Mouse (Mus musculus) liver, embryonic 11.5 days (tissue): ENCODE measurements around the gene Usp54. TPM values are rescaled to one million over a fixed set of nuclear protein-coding genes. Genes with fewer than 3 reads are reported as not detected.
"Not testable (repeated sequence)": the region's sequence is repeated elsewhere in the genome, so short reads cannot be mapped to it uniquely, and the experiment has no call there.

Experiments
- ATAC-seq: fragments of 200-750 bp; cut with Nextera tagmentation; replicated peaks from 2 replicates; pipeline ENCODE4 v1.8.0; 2017; ENCODE audit warnings: moderate number of reproducible peaks, mild to moderate bottlenecking, moderate TSS enrichment, moderate library complexity; ENCODE audit not compliant: low FRiP score
- DNase-seq: peaks from one replicate; pipeline ENCODE4 v3.0.0-alpha.2; 2017; ENCODE audit warnings: low spot score
- H3K27ac ChIP-seq: fragments of 300-500 bp; sonication (generic); 2 replicates; pipeline ENCODE4 v1.5.1; 2014; ENCODE audit warnings: mild to moderate bottlenecking, low read depth, low read length, control low read depth
- H3K27me3 ChIP-seq: fragments of 300-500 bp; sonication (generic); replicated peaks from 2 replicates; pipeline ENCODE4 v1.6.1; 2014; ENCODE audit warnings: low read length, mixed read lengths; ENCODE audit not compliant: control insufficient read depth, insufficient read depth
- H3K36me3 ChIP-seq: fragments of 300-500 bp; sonication (generic); 2 replicates; pipeline ENCODE4 v1.6.1; 2014; ENCODE audit warnings: mild to moderate bottlenecking, low read length, moderate library complexity, mixed read lengths; ENCODE audit not compliant: control insufficient read depth, insufficient read depth
- H3K4me1 ChIP-seq: fragments of 300-500 bp; sonication (generic); replicated peaks from 2 replicates; pipeline ENCODE4 v1.6.1; 2014; ENCODE audit warnings: low read length, mixed read lengths; ENCODE audit not compliant: control insufficient read depth, insufficient read depth
- H3K4me2 ChIP-seq: fragments of 300-500 bp; sonication (generic); 2 replicates; pipeline ENCODE4 v1.6.1; 2014; ENCODE audit warnings: mild to moderate bottlenecking, control low read depth, moderate library complexity
- H3K4me3 ChIP-seq: fragments of 300-500 bp; sonication (generic); 2 replicates; pipeline ENCODE4 v1.5.1; 2014; ENCODE audit warnings: low read depth, low read length, control low read depth
- H3K9ac ChIP-seq: fragments of 300-500 bp; sonication (generic); 2 replicates; pipeline ENCODE4 v1.6.1; 2014; ENCODE audit warnings: low read depth, low read length, control low read depth
- H3K9me3 ChIP-seq: fragments of 300-500 bp; sonication (generic); 2 replicates; pipeline ENCODE4 v1.6.1; 2016; ENCODE audit warnings: low read length, inconsistent platforms, mixed read lengths; ENCODE audit not compliant: control insufficient read depth
- WGBS: fragments of 180-500 bp; shearing (Covaris S2); extraction: QIAGEN DNeasy Blood & Tissue Kit; methylation state at CpG from one replicate; pipeline ENCODE4 v1.1.7; 2014; 5-methylcytosine and 5-hydroxymethylcytosine counted together
- polyA plus RNA-seq: library from polyadenylated mRNA; unstranded; fragments of >200 nt; fragmentation: Nextera tagmentation; extraction: Ambion mirVana; gene quantifications from 2 replicates; pipeline ENCODE4 v1.2.1, GENCODE M21; 2014

Usp54 gene
- polyA plus RNA-seq, 1 experiment from 2014 or later: 6.0 TPM

DNA sequence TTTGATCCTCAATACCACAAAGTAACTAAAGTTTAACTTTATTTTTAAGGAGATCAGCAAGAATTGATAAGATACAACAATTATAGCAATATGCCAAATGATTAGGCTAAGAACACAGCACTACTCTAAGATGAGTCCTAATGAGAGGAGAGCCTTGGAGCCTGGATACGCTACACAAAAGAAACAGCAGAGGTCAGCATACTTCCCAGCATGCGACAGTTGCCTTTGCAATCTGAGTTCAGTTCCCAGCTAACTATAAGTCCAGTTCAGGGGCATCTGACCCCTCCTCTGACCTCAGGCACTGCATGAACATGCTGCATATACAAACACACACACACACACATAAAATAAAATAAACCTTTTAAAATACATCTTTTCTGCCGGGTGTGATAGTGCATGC lies 4.7 kb upstream of the Usp54 start:
- ATAC-seq (no peak), DNase-seq (no peak)
- H3K9ac ChIP-seq: no peak overlapping the region
- 51% methylated on average over 3 of the region's 3 CpGs for whole genome bisulfite sequencing
- no peaks in the 10 kb centered on the region for H3K36me3 ChIP-seq
- 0 out of 2 replicates have a peak, but pooled peaks cover 4% of the 10 kb centered on the region for H3K4me1 ChIP-seq
- no peaks in the 10 kb centered on the region for H3K9me3 ChIP-seq
- no peak overlapping the region for H3K4me2 ChIP-seq
- no peak overlapping the region for H3K27ac ChIP-seq
- H3K27me3 ChIP-seq: no peaks in the 10 kb centered on the region
- no peak overlapping the region for H3K4me3 ChIP-seq

- Histone ChIP-seq H3K27me3 (no peaks in the 10 kb centered on the region), H3K36me3 (no peaks in the 10 kb centered on the region), H3K4me3 (peak overlapping the region; percentile 81), H3K4me2 (peak overlapping the region; percentile 86), H3K27ac (peak overlapping the region; percentile 87), H3K9ac (peak overlapping the region; percentile 92), H3K9me3 (no peaks in the 10 kb centered on the region), H3K4me1 (peaks cover 4% of the 10 kb centered on the region; the same call in 1 of the 2 replicates)
- WGBS: 17% methylated on average over 10 of the region's 10 CpGs
- DNase-seq (no peak), ATAC-seq (no peak)
Measured at GRCm38 (mm10) chr14:20641438-20641875, 594 bp upstream of the Usp54 start.

GRCm38 (mm10) chr14:20639918-20640619 lies 794 bp downstream of the Usp54 start:
- H3K36me3 ChIP-seq: no peaks in the 10 kb centered on the region
- H3K4me3 ChIP-seq: peak overlapping the region; percentile 81
- H3K4me1 ChIP-seq: peaks cover 4% of the 10 kb centered on the region; the same call in 1 of the 2 replicates
- H3K27ac ChIP-seq: peak overlapping the region; percentile 57
- WGBS: 7% methylated on average over 16 of the region's 16 CpGs
- no peaks in the 10 kb centered on the region for H3K9me3 ChIP-seq
- DNase-seq (no peak), ATAC-seq (peak; percentile 53)
- H3K4me2 ChIP-seq: peak overlapping the region; percentile 86
- peak overlapping the region; percentile 92 for H3K9ac ChIP-seq
- H3K27me3 ChIP-seq: no peaks in the 10 kb centered on the region

- H3K27me3 ChIP-seq: no peaks in the 10 kb centered on the region
- peaks cover 4% of the 10 kb centered on the region; the same call in 1 of the 2 replicates for H3K4me1 ChIP-seq
- H3K9ac ChIP-seq: no peak overlapping the region
- H3K4me2 ChIP-seq: no peak overlapping the region
- DNase-seq: no peak
- H3K4me3 ChIP-seq: no peak overlapping the region
- H3K27ac ChIP-seq: no peak overlapping the region
- WGBS: 85% methylated on average over 6 of the region's 6 CpGs
- ATAC-seq: no peak
- no peaks in the 10 kb centered on the region for H3K9me3 ChIP-seq
- H3K36me3 ChIP-seq: no peaks in the 10 kb centered on the region
Measured at GRCm38 (mm10) chr14:20638702-20639101, 2.2 kb downstream of the Usp54 start.

DNA sequence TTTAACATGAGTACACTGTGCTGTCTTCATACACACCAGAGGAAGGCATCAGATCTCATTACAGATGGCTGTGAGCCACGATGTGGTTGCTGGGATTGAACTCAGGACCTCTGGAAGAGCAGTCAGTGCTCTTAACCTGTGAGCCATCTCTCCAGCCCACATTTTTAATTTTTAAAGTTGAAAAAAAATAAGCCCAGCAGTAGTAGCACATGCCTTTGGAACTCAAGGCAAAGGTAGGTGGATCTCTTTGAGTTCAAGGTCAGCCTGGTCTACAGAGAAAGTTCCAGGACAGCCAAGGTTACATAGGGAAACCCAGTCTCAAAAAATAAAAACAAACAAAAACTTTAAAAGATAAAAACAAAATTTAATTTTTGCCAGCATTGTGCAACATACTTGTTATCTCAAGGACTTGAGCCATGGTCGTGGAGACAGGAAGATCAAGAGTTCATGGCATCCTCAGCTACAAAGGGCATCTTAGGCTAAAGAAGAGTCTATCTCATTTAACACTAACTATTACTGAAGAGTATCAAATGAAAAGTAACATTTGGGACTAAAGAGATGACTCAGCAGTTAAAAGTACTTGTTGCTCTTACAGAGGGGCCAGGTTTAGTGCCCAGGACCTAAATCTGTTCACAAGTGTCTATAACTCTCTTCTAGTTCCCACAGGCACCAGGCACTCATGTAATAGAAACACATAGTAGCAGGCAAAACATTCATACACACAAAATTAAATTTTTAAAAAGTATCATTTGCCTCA lies 2.9 kb downstream of the Usp54 start:
- no peak overlapping the region for H3K4me2 ChIP-seq
- H3K27ac ChIP-seq: no peak overlapping the region
- H3K36me3 ChIP-seq: no peaks in the 10 kb centered on the region
- no peak overlapping the region for H3K4me3 ChIP-seq
- H3K4me1 ChIP-seq: peaks cover 4% of the 10 kb centered on the region; the same call in 1 of the 2 replicates
- H3K9ac ChIP-seq: no peak overlapping the region
- H3K27me3 ChIP-seq: no peaks in the 10 kb centered on the region
- no peaks in the 10 kb centered on the region for H3K9me3 ChIP-seq
- DNase-seq (no peak), ATAC-seq (no peak)
- 67% methylated on average over 2 of the region's 2 CpGs for WGBS

- ATAC-seq, H3K9me3 ChIP-seq, DNase-seq, H3K9ac ChIP-seq, H3K27ac ChIP-seq, H3K4me3 ChIP-seq, H3K27me3 ChIP-seq, H3K4me2 ChIP-seq, H3K4me1 ChIP-seq, H3K36me3 ChIP-seq: not testable (repeated sequence)
- 91% methylated on average over 3 of the region's 3 CpGs for WGBS
Measured at GRCm38 (mm10) chr14:20636968-20637367, 3.9 kb downstream of the Usp54 start.

DNA sequence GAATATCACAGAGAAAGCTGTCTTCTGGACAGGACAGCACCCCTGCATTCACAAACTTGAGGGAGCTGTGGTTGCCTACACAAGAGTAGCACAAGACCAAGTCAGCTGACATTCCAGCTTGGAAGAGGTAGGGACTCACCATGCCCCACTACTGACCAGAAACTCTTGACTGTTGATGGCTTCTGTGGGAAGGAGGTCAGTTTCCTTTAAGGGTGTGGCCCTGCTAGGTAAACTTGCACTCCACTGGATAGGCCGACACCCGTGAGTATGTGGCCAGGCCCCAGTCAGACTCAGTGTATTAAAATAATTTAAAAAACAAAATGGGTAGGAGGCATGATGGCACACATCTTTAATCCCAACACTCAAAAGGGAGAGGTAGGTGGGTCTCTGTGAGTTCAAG lies 5.3 kb downstream of the Usp54 start:
- no peak for ATAC-seq
- Histone ChIP-seq H3K27ac (no peak overlapping the region), H3K4me1 (no peaks in the 10 kb centered on the region; the same call in 1 of the 2 replicates), H3K9me3 (no peaks in the 10 kb centered on the region), H3K4me3 (no peak overlapping the region), H3K36me3 (no peaks in the 10 kb centered on the region), H3K4me2 (no peak overlapping the region), H3K9ac (no peak overlapping the region), H3K27me3 (no peaks in the 10 kb centered on the region)
- WGBS: 62% methylated on average over 2 of the region's 2 CpGs
- no peak for DNase-seq

DNA sequence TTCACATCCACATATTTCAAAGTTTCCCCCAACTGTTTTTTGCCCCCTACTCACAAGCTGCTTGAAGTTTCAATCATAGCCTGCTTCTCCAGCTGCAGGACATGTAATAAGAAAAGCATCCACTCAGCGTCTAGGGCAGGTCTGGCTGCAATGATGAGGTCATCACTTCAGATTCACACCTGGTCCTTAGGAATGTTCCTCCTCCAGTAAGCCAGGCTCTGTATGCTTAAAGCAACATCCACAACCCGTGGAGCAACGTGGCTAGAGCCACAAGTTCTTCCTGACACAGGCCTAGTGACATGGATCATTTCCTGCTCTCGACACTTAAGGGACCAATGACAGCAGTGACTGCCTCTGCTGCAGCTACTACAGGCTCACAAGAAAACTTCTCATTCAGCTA lies 9.6 kb downstream of the Usp54 start:
- Histone ChIP-seq H3K4me1 (no peaks in the 10 kb centered on the region), H3K27ac (no peak overlapping the region), H3K9me3 (no peaks in the 10 kb centered on the region), H3K36me3 (no peaks in the 10 kb centered on the region), H3K4me2 (no peak overlapping the region), H3K9ac (no peak overlapping the region), H3K4me3 (no peak overlapping the region), H3K27me3 (no peaks in the 10 kb centered on the region)
- 52% methylated on average over 4 of the region's 4 CpGs for WGBS
- ATAC-seq (no peak), DNase-seq (no peak)
